Mouse (Mus musculus) hindbrain, embryonic 13.5 days (tissue): Measurements from ENCODE around the gene Shpk. TPM values are rescaled to one million over a fixed set of nuclear protein-coding genes. Genes with fewer than 3 reads are reported as not detected.
A peak's percentile ranks its signal among the peaks of the same experiment; 100 is the strongest.

ENCODE experiments used
- ATAC-seq: fragments of 200-750 bp; cut with Nextera tagmentation; 2 replicates; pipeline ENCODE4 v1.8.0; 2017; ENCODE audit warnings: moderate TSS enrichment; ENCODE audit not compliant: low FRiP score
- H3K27ac ChIP-seq: fragments of 300-500 bp; sonication (generic); 2 replicates; pipeline ENCODE4 v1.5.1; 2015; ENCODE audit warnings: inconsistent platforms, mild to moderate bottlenecking, moderate library complexity
- H3K27me3 ChIP-seq: fragments of 300-500 bp; sonication (generic); 2 replicates; pipeline ENCODE4 v1.6.1; 2015; ENCODE audit warnings: mild to moderate bottlenecking, inconsistent platforms
- H3K36me3 ChIP-seq: fragments of 300-500 bp; sonication (generic); 2 replicates; pipeline ENCODE4 v1.6.1; 2015; ENCODE audit warnings: mild to moderate bottlenecking, inconsistent platforms
- H3K4me1 ChIP-seq: fragments of 300-500 bp; sonication (generic); replicated peaks from 2 replicates; pipeline ENCODE4 v1.6.1; 2015; ENCODE audit warnings: inconsistent platforms
- H3K4me2 ChIP-seq: fragments of 300-500 bp; sonication (generic); 2 replicates; pipeline ENCODE4 v1.6.1; 2015; ENCODE audit warnings: inconsistent platforms, mild to moderate bottlenecking, moderate library complexity
- H3K4me3 ChIP-seq: fragments of 300-500 bp; sonication (generic); 2 replicates; pipeline ENCODE4 v1.5.1; 2015; ENCODE audit warnings: mild to moderate bottlenecking, inconsistent platforms
- H3K9ac ChIP-seq: fragments of 300-500 bp; sonication (generic); 2 replicates; pipeline ENCODE4 v1.6.1; 2015; ENCODE audit warnings: mild to moderate bottlenecking, inconsistent platforms
- H3K9me3 ChIP-seq: fragments of 300-500 bp; sonication (generic); 2 replicates; pipeline ENCODE4 v1.6.1; 2016; ENCODE audit warnings: inconsistent platforms
- WGBS: fragments of 180-500 bp; shearing (Covaris S2); methylation state at CpG from one replicate; pipeline ENCODE4 v1.1.7; 2015; 5-methylcytosine and 5-hydroxymethylcytosine counted together
- polyA plus RNA-seq: library from polyadenylated mRNA; unstranded; fragments of >200 nt; fragmentation: Nextera tagmentation; extraction: Ambion mirVana; gene quantifications from 2 replicates; pipeline ENCODE4 v1.2.1, GENCODE M21; 2015

The Shpk gene
- polyA plus RNA-seq, 1 experiment from 2014 or later, result 2.0 TPM

GRCm38 (mm10) chr11:73176608-73177508 lies 22.4 kb upstream of the Shpk start, which contains the start of the genes Emc6 and Tax1bp3:
Gene Emc6, minus strand, starts transcription at chr11:73177037.
Gene Tax1bp3, plus strand, starts transcription at chr11:73177083.
- Histone ChIP-seq H3K36me3 (peaks cover 17% of the 10 kb centered on the region), H3K27me3 (no peaks in the 10 kb centered on the region), H3K4me1 (peaks cover 56% of the 10 kb centered on the region), H3K9me3 (no peaks in the 10 kb centered on the region), H3K4me2 (peak within 1 kb of the TSS; percentile 84), H3K4me3 (peak within 1 kb of the TSS; percentile 71), H3K9ac (peak within 1 kb of the TSS; percentile 92), H3K27ac (peak within 1 kb of the TSS; percentile 91)
- ATAC-seq, result peak; percentile 98
- under 1% methylated on average over 81 of the region's 81 CpGs for WGBS

GRCm38 (mm10) chr11:73177509-73177875 lies 21.8 kb upstream of the Shpk start:
- H3K27me3 ChIP-seq, result no peaks in the 10 kb centered on the region
- peak overlapping the region; percentile 71 for H3K4me3 ChIP-seq
- H3K9ac ChIP-seq, result peak overlapping the region; percentile 92
- H3K4me1 ChIP-seq, result peaks cover 51% of the 10 kb centered on the region
- H3K9me3 ChIP-seq, result no peaks in the 10 kb centered on the region
- WGBS, result 0% methylated on average over 25 of the region's 28 CpGs
- no peak for ATAC-seq
- H3K4me2 ChIP-seq, result peak overlapping the region; percentile 74
- H3K36me3 ChIP-seq, result peaks cover 22% of the 10 kb centered on the region
- H3K27ac ChIP-seq, result peak overlapping the region; percentile 91

GRCm38 (mm10) chr11:73177895-73178294 lies 21.4 kb upstream of the Shpk start:
- Histone ChIP-seq H3K27me3 (no peaks in the 10 kb centered on the region), H3K36me3 (peaks cover 26% of the 10 kb centered on the region), H3K4me1 (peaks cover 46% of the 10 kb centered on the region), H3K9ac (peak overlapping the region; percentile 92), H3K9me3 (no peaks in the 10 kb centered on the region), H3K4me3 (peak overlapping the region; percentile 71), H3K27ac (peak overlapping the region; percentile 91), H3K4me2 (peak overlapping the region; percentile 74)
- 2% methylated on average over 2 of the region's 2 CpGs for WGBS
- ATAC-seq, result no peak

- H3K4me1 ChIP-seq, result no peaks in the 10 kb centered on the region
- ATAC-seq, result no peak
- peaks cover 88% of the 10 kb centered on the region for H3K36me3 ChIP-seq
- no peaks in the 10 kb centered on the region for H3K9me3 ChIP-seq
- H3K4me3 ChIP-seq, result no peak overlapping the region
- H3K4me2 ChIP-seq, result no peak overlapping the region
- WGBS, result 93% methylated on average over 10 of the region's 10 CpGs
- no peak overlapping the region for H3K27ac ChIP-seq
- H3K9ac ChIP-seq, result no peak overlapping the region
- no peaks in the 10 kb centered on the region for H3K27me3 ChIP-seq
Measured at GRCm38 (mm10) chr11:73185872-73186615, 13.2 kb upstream of the Shpk start.

- no peak overlapping the region for H3K27ac ChIP-seq
- H3K36me3 ChIP-seq, result peaks cover 95% of the 10 kb centered on the region
- no peak overlapping the region for H3K4me3 ChIP-seq
- 90% methylated on average over 6 of the region's 6 CpGs for WGBS
- no peak for ATAC-seq
- no peak overlapping the region for H3K9ac ChIP-seq
- H3K27me3 ChIP-seq, result no peaks in the 10 kb centered on the region
- no peak overlapping the region for H3K4me2 ChIP-seq
- H3K4me1 ChIP-seq, result no peaks in the 10 kb centered on the region
- no peaks in the 10 kb centered on the region for H3K9me3 ChIP-seq
Measured at GRCm38 (mm10) chr11:73187231-73187630, 12.0 kb upstream of the Shpk start.

- no peak for ATAC-seq
- peaks cover 61% of the 10 kb centered on the region for H3K36me3 ChIP-seq
- no peak overlapping the region for H3K27ac ChIP-seq
- no peaks in the 10 kb centered on the region for H3K9me3 ChIP-seq
- no peak overlapping the region for H3K4me3 ChIP-seq
- no peak overlapping the region for H3K4me2 ChIP-seq
- 88% methylated on average over 6 of the region's 6 CpGs for WGBS
- H3K4me1 ChIP-seq, result peaks cover 15% of the 10 kb centered on the region
- no peaks in the 10 kb centered on the region for H3K27me3 ChIP-seq
- no peak overlapping the region for H3K9ac ChIP-seq
Measured at GRCm38 (mm10) chr11:73193047-73193446, 6.2 kb upstream of the Shpk start.

GRCm38 (mm10) chr11:73194444-73194843 lies 4.8 kb upstream of the Shpk start:
- Histone ChIP-seq H3K27ac (no peak overlapping the region), H3K9ac (no peak overlapping the region), H3K9me3 (no peaks in the 10 kb centered on the region), H3K4me3 (no peak overlapping the region), H3K4me2 (no peak overlapping the region), H3K4me1 (peaks cover 21% of the 10 kb centered on the region), H3K27me3 (no peaks in the 10 kb centered on the region), H3K36me3 (peaks cover 48% of the 10 kb centered on the region)
- ATAC-seq, result no peak
- 77% methylated on average over 2 of the region's 2 CpGs for WGBS

- H3K27me3 ChIP-seq, result no peaks in the 10 kb centered on the region
- H3K4me2 ChIP-seq, result peak overlapping the region; percentile 83
- H3K36me3 ChIP-seq, result peaks cover 13% of the 10 kb centered on the region
- H3K9me3 ChIP-seq, result no peaks in the 10 kb centered on the region
- WGBS, result 6% methylated on average over 1 of the region's 1 CpGs
- ATAC-seq, result no peak
- peak overlapping the region; percentile 88 for H3K9ac ChIP-seq
- peak overlapping the region; percentile 79 for H3K4me3 ChIP-seq
- peaks cover 27% of the 10 kb centered on the region for H3K4me1 ChIP-seq
- no peak overlapping the region for H3K27ac ChIP-seq
Measured at GRCm38 (mm10) chr11:73198190-73198589, 1.1 kb upstream of the Shpk start.

GRCm38 (mm10) chr11:73198603-73199229 lies 544 bp upstream of the Shpk start, which contains the start of gene Ctns:
Gene Ctns, minus strand, starts transcription at chr11:73199042.
- Histone ChIP-seq H3K36me3 (peaks cover 13% of the 10 kb centered on the region), H3K27me3 (no peaks in the 10 kb centered on the region), H3K4me1 (peaks cover 27% of the 10 kb centered on the region), H3K9ac (peak within 1 kb of the TSS; percentile 88), H3K9me3 (no peaks in the 10 kb centered on the region), H3K4me3 (peak within 1 kb of the TSS; percentile 79), H3K4me2 (peak within 1 kb of the TSS; percentile 83), H3K27ac (peak within 1 kb of the TSS; percentile 76)
- ATAC-seq, result peak; percentile 97
- under 1% methylated on average over 21 of the region's 22 CpGs for WGBS

- no peaks in the 10 kb centered on the region for H3K27me3 ChIP-seq
- peaks cover 27% of the 10 kb centered on the region for H3K4me1 ChIP-seq
- H3K9ac ChIP-seq, result peak overlapping the region; percentile 88
- WGBS, result 5% methylated on average over 12 of the region's 12 CpGs
- peaks cover 13% of the 10 kb centered on the region for H3K36me3 ChIP-seq
- H3K4me2 ChIP-seq, result peak overlapping the region; percentile 83
- peak overlapping the region; percentile 79 for H3K4me3 ChIP-seq
- ATAC-seq, result no peak
- H3K27ac ChIP-seq, result peak overlapping the region; percentile 52; the same call in 1 of the 2 replicates
- H3K9me3 ChIP-seq, result no peaks in the 10 kb centered on the region
Measured at GRCm38 (mm10) chr11:73199879-73200278, 619 bp downstream of the Shpk start.

- H3K4me1 ChIP-seq, result peaks cover 27% of the 10 kb centered on the region
- no peak for ATAC-seq
- peaks cover 2% of the 10 kb centered on the region; the same call in 1 of the 2 replicates for H3K36me3 ChIP-seq
- no peak overlapping the region for H3K4me3 ChIP-seq
- no peak overlapping the region for H3K4me2 ChIP-seq
- no peaks in the 10 kb centered on the region for H3K27me3 ChIP-seq
- 76% methylated on average over 2 of the region's 2 CpGs for WGBS
- H3K27ac ChIP-seq, result no peak overlapping the region
- H3K9ac ChIP-seq, result no peak overlapping the region
- no peaks in the 10 kb centered on the region for H3K9me3 ChIP-seq
Measured at GRCm38 (mm10) chr11:73201021-73201420, 1.8 kb downstream of the Shpk start.

GRCm38 (mm10) chr11:73201597-73201996 lies 2.3 kb downstream of the Shpk start:
- Histone ChIP-seq H3K27ac (no peak overlapping the region), H3K4me2 (no peak overlapping the region), H3K4me3 (no peak overlapping the region), H3K4me1 (peaks cover 26% of the 10 kb centered on the region), H3K36me3 (no peaks in the 10 kb centered on the region), H3K27me3 (no peaks in the 10 kb centered on the region), H3K9me3 (no peaks in the 10 kb centered on the region), H3K9ac (no peak overlapping the region)
- 39% methylated on average over 4 of the region's 4 CpGs for WGBS
- ATAC-seq, result no peak
